Mouse (Mus musculus): Measurements from ENCODE around the gene Bach2.

The Bach2 gene

GRCm38 (mm10) chr4:32538088-32538487 is 299.5 kb downstream of the Bach2 start:
- peak; percentile 51 for DNase-seq

- no peak for DNase-seq
Measured at GRCm38 (mm10) chr4:32538488-32538887, 299.9 kb downstream of the Bach2 start.

DNA sequence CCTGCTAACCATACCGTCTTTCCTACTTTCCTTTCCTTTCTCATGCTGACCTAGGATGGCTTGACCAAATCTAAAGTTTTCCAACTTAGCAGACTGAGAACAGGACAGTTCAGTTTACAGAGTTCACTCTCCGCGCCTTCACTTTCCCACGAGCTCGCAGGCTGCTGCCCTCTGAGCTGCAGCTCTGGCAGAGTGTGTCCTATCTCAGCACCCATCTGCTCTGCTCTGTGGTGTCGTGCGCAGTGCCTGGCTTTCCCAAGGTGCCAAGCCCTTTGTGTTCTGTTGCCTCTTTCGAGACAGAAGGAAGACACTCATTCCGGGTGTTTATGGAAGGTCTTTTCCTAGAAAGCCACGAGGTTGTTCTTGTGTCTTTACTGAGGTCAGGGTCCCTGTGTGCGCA is 300.4 kb downstream of the Bach2 start:
- no peak for DNase-seq

DNA sequence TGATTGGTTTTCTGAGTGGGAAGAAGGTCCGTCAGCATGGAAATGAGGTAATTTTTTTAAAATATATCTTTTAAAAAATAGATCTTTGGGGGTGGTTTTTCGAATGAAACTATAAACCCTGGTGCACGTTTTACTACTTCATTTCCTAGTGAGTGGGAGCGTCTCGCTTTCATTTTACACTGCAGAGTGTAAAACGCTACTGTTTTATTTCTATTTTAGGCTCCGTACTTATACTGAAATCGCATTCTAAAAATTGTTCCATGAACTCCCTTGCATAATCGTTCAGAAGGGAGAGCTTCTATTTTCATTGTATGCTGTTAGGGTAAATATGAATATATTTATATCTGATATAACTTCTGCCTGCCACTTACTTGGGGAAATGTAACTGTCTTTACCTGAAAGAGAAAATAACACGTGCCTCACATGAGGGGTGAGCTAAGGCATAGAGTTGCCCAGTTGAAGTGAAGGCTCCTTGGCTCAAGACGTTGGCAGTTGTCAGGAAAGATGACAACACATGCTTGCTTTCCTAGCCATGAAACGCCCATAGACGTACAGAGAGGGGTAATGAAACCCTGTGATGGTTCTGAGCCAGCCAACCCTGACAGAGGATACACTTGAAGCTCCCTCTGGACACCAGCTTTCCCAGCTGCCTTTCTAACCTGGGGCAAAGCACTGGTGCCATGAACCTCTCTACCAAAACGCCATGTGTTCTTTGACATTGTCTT is 306.4 kb downstream of the Bach2 start:
- no peak for DNase-seq

GRCm38 (mm10) chr4:32545548-32545947 is 306.9 kb downstream of the Bach2 start:
- DNase-seq: no peak

DNA sequence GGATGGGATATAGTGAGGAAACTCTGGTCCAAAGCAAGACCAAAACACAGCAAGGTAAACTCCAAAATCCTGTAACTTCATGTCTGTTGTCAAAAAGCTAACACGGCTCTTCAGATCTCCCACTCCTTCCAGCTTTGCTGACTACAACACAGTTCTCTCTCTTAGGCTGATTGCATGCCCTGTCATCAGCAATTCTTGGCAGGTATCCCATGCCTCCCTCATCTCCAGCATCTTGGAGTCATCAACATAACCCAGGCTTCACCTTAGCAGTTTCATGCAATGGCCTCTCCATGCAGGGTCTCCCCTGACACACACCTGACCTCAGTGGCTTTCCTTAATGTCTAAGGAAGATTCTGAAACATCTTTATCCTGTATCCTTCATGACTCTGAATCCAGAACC is 310.5 kb downstream of the Bach2 start:
- DNase-seq: no peak

- no peak for DNase-seq
Measured at GRCm38 (mm10) chr4:32551337-32551736, 312.7 kb downstream of the Bach2 start.

DNA sequence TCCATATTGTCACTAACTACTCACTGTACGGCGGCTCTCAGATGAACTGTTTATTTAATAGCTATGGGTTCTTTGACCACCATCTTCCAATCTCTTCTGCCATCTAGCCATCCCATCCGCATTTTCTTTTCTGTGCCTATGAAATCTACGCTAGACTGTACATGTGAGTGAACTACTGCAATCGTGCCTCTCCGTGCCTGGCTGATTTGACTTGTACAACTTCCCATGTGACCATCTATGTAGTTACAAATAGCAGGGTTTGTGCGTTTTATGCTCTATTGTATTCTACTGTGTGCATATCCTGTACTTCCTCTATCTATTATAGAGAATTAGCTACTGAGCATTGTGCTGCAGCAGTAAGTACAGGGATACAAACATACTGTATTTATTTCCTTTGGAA is 316.9 kb downstream of the Bach2 start:
- DNase-seq: no peak

DNA sequence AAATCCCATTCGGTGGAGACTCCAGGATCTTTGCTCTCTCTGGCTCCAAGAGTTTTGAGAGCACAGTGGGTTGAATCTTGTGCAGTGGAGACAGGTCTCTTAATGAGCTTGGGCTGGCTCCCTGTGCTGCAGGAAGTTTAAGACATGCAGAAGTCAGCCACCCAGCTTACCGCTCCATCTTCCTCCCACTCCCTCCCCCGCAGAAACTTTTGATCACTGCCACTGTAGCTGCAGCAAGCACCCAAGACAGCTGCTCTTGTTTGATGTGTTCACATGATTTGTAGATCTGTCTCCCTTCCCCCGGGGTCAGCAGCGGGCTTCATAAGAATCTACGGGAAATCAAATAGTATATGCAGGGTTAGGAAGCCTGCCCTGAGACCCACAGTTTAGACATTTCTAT is 321.6 kb downstream of the Bach2 start:
- DNase-seq: no peak

- DNase-seq: no peak
Measured at GRCm38 (mm10) chr4:32560724-32561554, 322.3 kb downstream of the Bach2 start.

DNA sequence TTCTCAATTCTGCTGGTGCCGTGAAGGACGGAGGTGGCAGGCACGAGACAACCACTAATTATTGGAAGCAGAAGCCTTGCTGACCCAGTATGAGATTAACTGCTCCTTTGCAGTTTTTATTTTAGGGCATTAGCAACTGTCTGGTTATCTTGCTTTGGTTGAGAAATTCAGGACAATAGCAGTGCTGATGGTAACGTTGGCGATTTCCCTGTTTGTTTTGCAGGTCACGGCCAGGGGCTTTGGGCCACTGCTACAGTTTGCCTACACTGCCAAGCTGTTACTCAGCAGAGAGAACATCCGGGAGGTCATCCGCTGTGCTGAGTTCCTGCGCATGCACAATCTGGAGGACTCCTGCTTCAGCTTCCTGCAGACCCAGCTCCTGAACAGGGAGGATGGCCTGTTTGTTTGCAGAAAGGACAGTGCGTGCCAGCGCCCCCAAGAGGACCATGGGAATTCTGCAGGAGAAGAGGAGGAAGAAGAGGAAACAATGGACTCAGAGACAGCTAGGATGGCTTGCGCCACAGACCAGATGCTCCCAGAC is 323.0 kb downstream of the Bach2 start:
- peak; percentile 49 for DNase-seq

GRCm38 (mm10) chr4:32562319-32563115 is 323.9 kb downstream of the Bach2 start:
- DNase-seq: no peak

GRCm38 (mm10) chr4:32564416-32564815 is 325.8 kb downstream of the Bach2 start:
- DNase-seq: no peak

GRCm38 (mm10) chr4:32564918-32565317 is 326.3 kb downstream of the Bach2 start:
- no peak for DNase-seq

DNA sequence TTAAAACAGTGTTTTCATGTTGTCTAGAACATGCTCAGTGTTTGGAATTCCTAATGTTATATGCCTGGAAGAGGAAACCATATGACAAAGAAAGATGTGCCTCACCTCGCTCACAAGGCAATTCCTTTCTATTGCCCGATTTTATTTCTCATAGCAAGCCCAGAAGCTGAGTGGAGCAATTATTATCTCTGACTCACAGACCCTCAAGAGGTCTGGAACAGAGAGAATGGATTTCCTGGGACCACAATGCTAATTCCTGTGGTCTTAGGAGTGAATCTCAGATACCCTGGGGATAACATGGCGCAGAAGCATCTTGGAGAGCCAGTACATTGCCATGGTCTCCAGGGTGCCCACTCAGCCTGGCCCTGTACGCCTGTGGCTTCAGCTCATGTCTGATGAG is 330.4 kb downstream of the Bach2 start:
- DNase-seq: no peak

DNA sequence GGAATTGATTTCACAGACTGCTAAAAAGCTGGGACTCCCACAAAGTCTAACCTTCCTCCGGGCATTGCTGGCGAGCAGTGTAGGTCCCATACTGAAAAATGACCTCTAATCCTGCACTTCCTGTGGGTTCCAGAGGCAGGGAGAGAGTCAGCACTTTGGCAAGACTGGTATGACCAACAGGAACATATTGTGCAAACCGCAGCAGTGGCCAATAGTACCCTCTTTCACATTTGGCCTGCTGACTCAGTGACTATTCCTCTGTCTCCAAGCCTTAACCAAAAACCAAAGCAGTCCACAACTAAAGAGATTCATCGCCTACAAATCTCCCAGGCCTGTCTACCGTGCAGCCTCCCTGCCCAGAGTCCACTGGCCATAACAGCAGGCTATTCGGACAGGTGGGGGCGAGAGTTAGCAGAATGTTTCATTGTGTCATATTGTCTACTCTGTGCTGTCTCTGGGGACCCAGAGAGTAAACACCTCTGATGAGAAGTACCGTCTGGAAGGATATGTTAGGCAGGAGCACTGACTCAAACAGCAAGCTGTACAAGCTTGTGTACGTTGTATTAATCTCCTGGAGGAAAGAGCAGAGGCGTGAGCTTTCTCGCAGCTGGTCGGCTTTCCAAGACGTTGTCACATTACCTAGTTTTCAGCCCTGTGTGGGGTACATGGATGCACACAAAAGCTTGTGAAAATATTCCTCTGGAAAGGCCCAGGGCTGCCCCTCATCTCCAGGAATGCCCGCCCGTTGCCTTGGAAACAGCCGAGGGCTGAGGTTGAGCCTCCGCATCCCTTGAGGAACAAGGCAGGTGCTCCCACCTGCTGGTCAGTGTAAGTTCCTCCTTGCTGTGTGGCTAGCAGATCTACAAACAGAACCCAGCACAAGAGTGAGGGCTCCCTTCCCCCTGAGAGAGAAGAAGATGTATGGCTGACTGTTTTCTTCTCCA is 331.7 kb downstream of the Bach2 start:
- peak; percentile 52 for DNase-seq

- no peak for DNase-seq
Measured at GRCm38 (mm10) chr4:32570939-32571317, 332.3 kb downstream of the Bach2 start.

DNA sequence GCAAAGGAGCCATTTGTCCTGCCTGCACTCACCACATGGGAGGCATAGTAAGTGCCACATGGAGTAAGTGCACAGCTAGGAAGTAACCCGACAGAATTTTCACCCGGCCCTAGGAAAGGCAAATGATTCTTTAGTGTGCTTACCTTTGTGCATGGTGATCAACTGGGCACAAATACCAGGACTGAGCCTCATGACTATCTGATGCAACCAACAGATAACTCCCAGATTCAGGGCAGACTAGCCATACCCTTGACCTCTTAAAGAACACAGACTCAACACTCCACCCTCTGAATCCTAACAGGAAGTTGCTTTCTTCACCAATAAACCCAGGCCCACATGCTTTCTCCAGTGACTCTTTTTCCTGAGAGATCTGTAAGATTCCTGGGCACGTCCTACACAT is 332.8 kb downstream of the Bach2 start:
- DNase-seq: no peak

GRCm38 (mm10) chr4:32572118-32572517 is 333.5 kb downstream of the Bach2 start:
- no peak for DNase-seq

GRCm38 (mm10) chr4:32573586-32573985 is 335.0 kb downstream of the Bach2 start:
- no peak for DNase-seq

DNA sequence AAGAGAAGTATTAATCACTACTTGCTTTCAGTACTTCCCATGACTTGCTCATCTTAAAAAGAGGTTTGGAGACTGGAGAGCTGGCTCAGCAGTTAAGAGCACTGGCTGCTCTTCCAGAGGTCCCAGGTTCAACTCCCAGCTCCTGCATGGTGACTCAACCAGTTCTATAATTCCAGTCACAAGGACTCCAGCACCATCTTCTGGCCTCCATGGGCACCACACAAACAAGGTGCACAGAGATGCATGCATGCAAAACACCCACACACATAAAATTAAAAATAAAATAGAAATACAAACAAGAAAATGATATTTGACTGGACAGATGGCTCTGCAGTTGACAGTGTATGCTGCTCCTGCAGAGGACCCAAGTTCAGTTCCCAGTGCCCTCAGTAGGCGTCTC is 336.0 kb downstream of the Bach2 start:
- no peak for DNase-seq

GRCm38 (mm10) chr4:32575165-32575564 is 336.6 kb downstream of the Bach2 start:
- DNase-seq: no peak
